Mouse (Mus musculus) WW6 (cell line): ENCODE measurements at regions not wholly inside any gene's neighbourhood (a gene's known extent, or its start where the extent isn't known, plus 50 kb on each side); places are given as distances from the start of the nearest gene placed in this dataset.

Source experiments
- DNase-seq: peaks from one replicate; pipeline ENCODE4 v3.0.0-alpha.2; 2013; ENCODE audit warnings: low read depth, low spot score

DNA sequence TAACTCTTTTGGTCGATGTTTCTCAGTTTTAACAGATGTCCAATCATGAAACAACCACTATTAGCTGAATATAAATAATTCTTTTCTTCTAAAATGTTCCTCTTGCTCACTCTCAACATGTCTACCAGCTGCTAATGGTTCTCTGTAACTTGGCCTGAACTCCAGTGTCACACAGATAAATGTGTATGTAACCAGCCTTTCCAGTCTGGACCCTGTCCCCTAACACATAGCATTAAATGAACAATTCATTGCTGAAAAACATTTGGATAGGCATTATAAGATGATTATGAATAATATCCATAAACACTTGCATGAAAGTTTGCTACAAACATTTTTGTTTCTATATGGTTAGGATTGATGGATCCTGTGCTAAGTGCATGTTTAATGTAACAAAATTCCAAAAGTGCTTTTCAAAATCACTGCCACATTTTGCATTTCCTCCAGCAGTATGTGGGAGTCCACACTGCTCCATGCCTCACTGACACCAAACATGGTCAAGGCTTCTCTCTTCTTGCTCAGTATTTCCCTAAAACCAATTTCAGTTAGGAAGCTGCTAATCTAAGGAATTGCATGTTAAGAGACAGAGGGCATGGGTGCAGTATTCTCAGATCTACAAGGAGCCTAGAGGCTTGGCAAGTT, 82.1 kb upstream of the Thbs1 start:
- no peak for DNase-seq

GRCm38 (mm10) chr2:118031662-118032061, 80.0 kb upstream of the Thbs1 start:
- DNase-seq, result no peak

GRCm38 (mm10) chr2:118033377-118033776, 78.3 kb upstream of the Thbs1 start:
- no peak for DNase-seq

- no peak for DNase-seq
Measured at GRCm38 (mm10) chr2:118034026-118034425, 77.7 kb upstream of the Thbs1 start.

GRCm38 (mm10) chr2:118035333-118035732, 76.3 kb upstream of the Thbs1 start:
- no peak for DNase-seq

DNA sequence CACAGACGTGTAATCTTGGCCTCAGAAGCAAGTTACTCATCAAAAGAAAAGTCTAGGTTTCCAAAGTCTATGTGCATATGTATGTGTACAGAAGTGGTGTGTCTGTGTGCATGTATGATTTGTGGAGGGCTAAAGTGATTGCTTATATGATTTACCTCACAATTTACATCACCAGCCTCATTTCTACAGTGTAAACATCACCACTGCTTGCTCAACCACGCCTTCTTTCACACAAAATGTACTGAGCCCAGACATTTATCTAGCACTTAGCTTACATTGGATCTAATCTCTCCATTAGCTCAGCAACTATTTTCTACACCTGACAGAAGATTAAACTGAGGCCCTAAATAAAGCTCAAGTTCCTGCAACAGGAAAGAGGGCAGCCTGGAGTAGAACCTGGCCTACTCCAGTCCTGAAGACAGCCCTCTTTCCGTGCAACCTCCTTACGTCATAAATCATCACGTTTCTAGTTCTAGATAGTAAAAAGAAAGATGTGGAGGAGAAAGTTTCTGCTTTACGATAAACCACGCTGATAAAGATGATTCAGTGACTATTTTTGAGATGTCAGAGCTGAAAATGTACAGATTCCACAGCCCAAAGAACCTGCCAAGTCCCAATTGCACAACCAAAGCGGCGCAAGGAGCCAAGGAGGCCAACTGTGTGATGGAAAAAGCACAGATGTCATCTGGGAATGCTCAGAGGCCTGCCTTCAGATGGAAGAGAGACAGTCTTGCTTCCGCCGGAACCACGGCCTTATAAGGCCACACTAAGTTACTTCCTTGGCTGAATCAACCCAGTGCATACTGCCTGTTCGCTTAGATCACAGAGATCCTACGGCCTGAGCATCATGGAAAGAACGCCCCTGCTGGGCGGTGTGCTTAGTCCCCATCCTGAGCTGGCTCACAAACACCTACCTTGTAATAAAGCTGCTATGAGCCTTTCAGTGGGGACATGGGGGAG, 72.5 kb upstream of the Thbs1 start:
- no peak for DNase-seq

GRCm38 (mm10) chr2:118039819-118040206, 71.9 kb upstream of the Thbs1 start:
- DNase-seq, result no peak

GRCm38 (mm10) chr2:118042380-118043055, 69.2 kb upstream of the Thbs1 start:
- no peak for DNase-seq

GRCm38 (mm10) chr2:118044666-118045065, 67.0 kb upstream of the Thbs1 start:
- DNase-seq, result no peak

DNA sequence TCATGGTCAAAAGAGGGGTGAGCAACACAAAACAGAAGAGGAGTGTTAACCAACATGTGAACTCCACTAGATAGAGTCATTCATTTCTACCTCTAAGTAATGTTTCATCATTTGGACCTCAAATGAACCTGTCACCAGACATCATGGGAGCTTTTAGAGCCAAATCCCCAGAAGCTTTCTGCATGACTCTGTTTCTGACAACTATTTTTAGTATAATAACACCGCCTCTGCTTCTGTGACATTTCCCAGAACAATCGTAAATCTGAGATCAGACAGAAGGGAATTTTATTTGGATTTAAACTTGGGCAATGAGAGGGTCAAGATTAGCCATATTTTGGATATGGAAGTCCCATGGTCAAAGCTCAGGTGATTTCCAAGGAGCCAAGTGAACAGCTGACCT, 61.4 kb upstream of the Thbs1 start:
- no peak for DNase-seq

DNA sequence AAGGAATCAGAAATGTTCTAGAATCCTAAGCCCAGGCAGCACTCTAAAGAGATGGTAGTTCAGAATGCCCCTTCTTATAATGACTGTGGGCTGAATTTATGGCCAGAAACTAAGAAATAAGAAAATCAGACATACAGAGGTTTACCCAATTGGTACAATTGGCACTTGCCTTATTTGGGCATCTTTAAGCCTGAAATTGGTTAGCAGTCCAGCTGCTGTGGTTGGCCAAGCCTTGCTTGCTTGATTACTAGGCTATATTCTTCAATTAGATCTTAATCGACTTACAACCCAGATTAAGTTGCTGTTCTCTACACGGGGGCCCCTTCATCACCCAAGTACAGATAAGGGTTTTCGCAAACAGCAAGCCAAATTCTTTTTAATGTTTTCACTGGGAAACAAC, 60.1 kb upstream of the Thbs1 start:
- no peak for DNase-seq

- DNase-seq, result no peak
Measured at GRCm38 (mm10) chr2:118053512-118053911, 58.2 kb upstream of the Thbs1 start.

DNA sequence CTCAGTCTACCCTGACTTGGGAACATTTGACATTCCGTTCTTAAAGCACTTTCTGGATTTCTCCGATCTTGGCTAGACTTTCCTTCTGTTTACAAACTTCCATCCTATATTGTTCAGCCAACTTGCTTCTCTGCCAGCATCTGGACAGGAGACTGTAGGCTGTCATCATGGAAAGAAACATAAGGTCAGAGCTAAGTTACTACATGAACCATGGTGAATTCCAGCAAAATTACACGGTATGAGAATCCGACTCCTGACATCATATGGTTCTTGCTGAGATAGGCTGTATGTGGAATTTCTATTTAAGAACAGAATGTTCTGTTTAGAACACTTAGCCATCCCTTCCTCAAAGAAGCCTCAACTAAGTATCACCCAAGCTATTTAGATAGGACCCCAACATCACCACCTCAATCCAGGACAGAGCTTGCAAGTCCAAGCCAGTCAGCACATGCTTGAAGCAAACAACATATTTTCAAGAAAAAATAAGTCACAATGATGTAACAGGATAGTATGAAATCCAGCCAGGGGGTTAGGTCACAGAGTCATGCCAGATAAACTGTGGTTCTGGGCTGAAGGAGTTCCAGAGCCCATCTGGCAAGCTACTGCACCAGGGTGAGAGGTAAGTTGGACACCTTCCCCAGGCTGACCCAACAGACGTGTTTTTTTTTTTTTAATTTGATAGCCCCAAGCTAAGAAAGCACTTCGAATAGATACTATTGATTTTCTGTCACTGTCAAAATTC, 52.9 kb upstream of the Thbs1 start:
- no peak for DNase-seq

DNA sequence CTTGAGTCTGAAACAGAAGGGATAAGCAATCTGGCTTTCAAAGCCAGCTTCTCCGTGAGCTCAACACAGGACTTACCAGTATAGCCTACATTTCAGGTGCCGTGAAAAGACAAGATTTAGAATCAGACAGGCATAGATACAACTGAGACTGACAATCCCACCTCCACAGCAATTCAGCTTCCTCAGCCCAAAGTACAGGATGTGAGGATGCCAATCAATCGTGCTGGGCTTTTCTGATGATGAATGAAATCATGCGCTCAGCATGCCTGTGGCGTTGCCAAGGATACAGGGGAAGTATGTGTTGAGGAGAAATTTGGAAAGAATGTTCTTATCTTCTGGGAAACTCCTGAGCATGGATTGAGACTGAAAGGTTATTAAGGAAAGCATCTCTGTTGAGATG, 50.4 kb upstream of the Thbs1 start:
- no peak for DNase-seq
